Mouse (Mus musculus) kidney, postnatal 25 days (tissue): ENCODE measurements at regions not wholly inside any gene's neighbourhood (a gene's known extent, or its start where the extent isn't known, plus 50 kb on each side); places are given as distances from the start of the nearest gene placed in this dataset.

Source experiments
- DNase-seq, 2 experiments: peaks; one replicate each; pipeline ENCODE4 v3.0.0; 2021; ENCODE audit warnings: mixed read lengths in 2 of 2

- DNase-seq: no peak
Observed at GRCm38 (mm10) chr6:51701253-51702020, 177.7 kb downstream of the Snx10 start.

GRCm38 (mm10) chr6:51702456-51703171 is 178.9 kb downstream of the Snx10 start:
- DNase-seq: peak in 1 of 2 experiments; percentile 32

GRCm38 (mm10) chr6:51708011-51708410 is 184.3 kb downstream of the Snx10 start:
- DNase-seq: no peak

- no peak for DNase-seq
Observed at GRCm38 (mm10) chr6:51708668-51709339, 185.1 kb downstream of the Snx10 start.

- peak; percentile 79 to 80 for DNase-seq
Observed at GRCm38 (mm10) chr6:51709340-51710067, 185.8 kb downstream of the Snx10 start.

- DNase-seq: peak; percentile 27 to 52
Observed at GRCm38 (mm10) chr6:51710153-51710552, 186.5 kb downstream of the Snx10 start.

GRCm38 (mm10) chr6:51710926-51711615 is 187.4 kb downstream of the Snx10 start:
- no peak for DNase-seq

- DNase-seq: no peak
Observed at GRCm38 (mm10) chr6:51711616-51711970, 187.9 kb downstream of the Snx10 start.

GRCm38 (mm10) chr6:51715158-51715840 is 191.6 kb downstream of the Snx10 start:
- DNase-seq: no peak

GRCm38 (mm10) chr6:51717386-51717785 is 193.7 kb downstream of the Snx10 start:
- DNase-seq: no peak

- DNase-seq: peak; percentile 69 to 88
Observed at GRCm38 (mm10) chr6:51720705-51721104, 197.0 kb downstream of the Snx10 start.

- peak; percentile 42 to 43 for DNase-seq
Observed at GRCm38 (mm10) chr6:51723053-51723452, 199.4 kb downstream of the Snx10 start.

GRCm38 (mm10) chr6:51727191-51727590 is 203.5 kb downstream of the Snx10 start:
- no peak for DNase-seq

GRCm38 (mm10) chr6:51728816-51729562 is 205.3 kb downstream of the Snx10 start:
- DNase-seq: no peak

- peak in 1 of 2 experiments; percentile 9 for DNase-seq
Observed at GRCm38 (mm10) chr6:51730564-51731351, 207.1 kb downstream of the Snx10 start.

GRCm38 (mm10) chr6:51732298-51732895 is 208.7 kb downstream of the Snx10 start:
- peak; percentile 43 to 67 for DNase-seq

GRCm38 (mm10) chr6:51736051-51736450 is 212.3 kb downstream of the Snx10 start:
- no peak for DNase-seq

GRCm38 (mm10) chr6:51743105-51743660 is 219.5 kb downstream of the Snx10 start:
- DNase-seq: no peak

- no peak for DNase-seq
Observed at GRCm38 (mm10) chr6:51744607-51745006, 220.9 kb downstream of the Snx10 start.
